ENCODE assay signal across 21 mouse cellular contexts in the genomic region with DNA sequence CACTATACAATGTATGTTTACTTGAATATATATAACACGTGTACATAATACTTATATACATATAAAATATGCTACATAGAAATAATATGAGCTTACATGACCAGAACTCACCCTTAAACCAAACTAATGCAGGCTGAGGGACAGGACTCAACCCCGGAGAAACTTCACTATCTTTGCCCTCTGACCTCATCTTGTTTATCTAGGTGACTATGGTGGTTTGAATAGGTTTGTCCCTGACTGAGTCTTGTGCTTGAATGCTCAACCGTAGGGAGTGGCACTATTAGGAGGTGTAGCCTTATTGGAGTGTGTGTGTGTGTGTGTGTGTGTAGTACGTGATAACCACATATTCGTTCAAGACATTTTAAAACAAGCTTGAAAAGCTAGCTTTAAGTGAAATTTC.
"Had no signal": no experiment of that assay in that cellular context is flagged by ENCODE, and none has a peak within 500 bp of the region (broad histone marks: within the 10 kb centered on the region; RNA-seq: fewer than 3 reads in every experiment).

No protein-coding gene starts in this region.

- DNase-seq: gastrocnemius, postnatal 14 days; gastrocnemius, postnatal 36 days; heart, adult 18-20 months; heart, postnatal 10 days; heart, postnatal 36 days; kidney, adult 18-20 months; kidney, adult 9 months; kidney, postnatal 10 days; kidney, postnatal 25 days; liver; liver, embryonic 13.5 days had no signal

- H3K27me3 ChIP-seq: heart, embryonic 12.5 days; hindbrain, embryonic 13.5 days; hindbrain, embryonic 15.5 days; limb, embryonic 12.5 days; liver, embryonic 13.5 days; liver, embryonic 15.5 days had no signal

- H3K36me3 ChIP-seq: heart, embryonic 10.5 days; heart, embryonic 12.5 days; hindbrain, embryonic 13.5 days; hindbrain, embryonic 15.5 days; limb, embryonic 10.5 days; limb, embryonic 12.5 days; liver, embryonic 13.5 days; liver, embryonic 15.5 days had no signal

- H3K4me3 ChIP-seq: heart, embryonic 10.5 days; heart, embryonic 12.5 days; hindbrain, embryonic 13.5 days; hindbrain, embryonic 15.5 days; layer of hippocampus, adult 2 months; left cerebral cortex, adult 2 months; limb, embryonic 10.5 days; limb, embryonic 12.5 days; liver, embryonic 13.5 days; liver, embryonic 15.5 days had no signal

- H3K27ac ChIP-seq: heart, embryonic 10.5 days; hindbrain, embryonic 13.5 days; hindbrain, embryonic 15.5 days; hindbrain, postnatal 0 days; layer of hippocampus, adult 2 months; left cerebral cortex, adult 2 months; limb, embryonic 10.5 days; limb, embryonic 12.5 days; liver, embryonic 13.5 days; liver, embryonic 15.5 days had no signal

- ATAC-seq: hindbrain, postnatal 0 days had no signal

- H3K4me2 ChIP-seq: heart, embryonic 12.5 days; hindbrain, embryonic 13.5 days; hindbrain, embryonic 15.5 days; limb, embryonic 12.5 days; liver, embryonic 13.5 days; liver, embryonic 15.5 days had no signal

- H3K9ac ChIP-seq: heart, embryonic 12.5 days; hindbrain, embryonic 13.5 days; hindbrain, embryonic 15.5 days; limb, embryonic 12.5 days; liver, embryonic 13.5 days; liver, embryonic 15.5 days had no signal

- H3K9me3 ChIP-seq: heart, embryonic 10.5 days; heart, embryonic 12.5 days; hindbrain, embryonic 13.5 days; hindbrain, embryonic 15.5 days; limb, embryonic 10.5 days; limb, embryonic 12.5 days; liver, embryonic 15.5 days had no signal

- H3K4me1 ChIP-seq: heart, embryonic 10.5 days; hindbrain, embryonic 13.5 days; hindbrain, embryonic 15.5 days; limb, embryonic 10.5 days; limb, embryonic 12.5 days; liver, embryonic 13.5 days; liver, embryonic 15.5 days had no signal
